Mouse (Mus musculus) urinary bladder, postnatal 36 days (tissue): ENCODE data around the gene Cd2bp2.

ENCODE experiments used
- DNase-seq, 2 experiments: peaks; one replicate each; pipeline ENCODE4 v3.0.0; 2022; ENCODE audit warnings: low spot score in 2 of 2, mixed read lengths in 1 of 2

Cd2bp2 gene

DNA sequence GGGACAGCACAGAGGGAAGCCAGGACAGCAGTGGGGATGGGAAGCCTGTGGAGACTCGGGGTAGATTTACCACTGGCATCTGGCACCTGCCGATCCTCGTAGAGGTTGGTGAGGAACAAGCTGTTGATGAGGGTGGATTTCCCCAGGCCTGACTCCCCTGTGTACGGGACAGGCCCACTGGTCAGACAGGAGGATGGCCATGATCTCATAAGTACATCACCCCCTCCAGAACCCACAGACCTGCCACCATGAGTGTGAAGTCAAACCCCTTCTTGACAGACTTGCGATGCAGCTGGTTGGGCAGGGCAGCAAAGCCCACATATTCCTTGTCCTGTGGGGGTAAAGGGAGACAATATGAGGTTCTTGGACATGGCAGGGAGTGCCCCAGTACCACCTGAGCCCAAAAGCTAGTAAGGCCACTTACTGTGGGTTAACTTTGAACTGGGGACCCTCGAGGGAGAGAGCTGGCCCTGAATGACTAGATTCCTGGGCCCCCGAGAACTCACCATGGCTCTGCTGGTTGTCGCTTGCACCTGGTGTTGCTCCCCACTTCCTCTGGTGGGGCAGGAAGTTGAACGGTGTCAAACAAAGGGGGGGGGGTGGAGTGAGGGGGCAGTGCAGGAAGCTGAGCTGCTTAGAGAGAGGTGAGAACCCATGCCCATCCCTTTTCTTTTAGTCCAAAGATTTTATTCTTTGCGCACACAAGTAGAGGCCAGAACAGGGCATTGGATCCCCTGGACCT, 22.2 kb upstream of the Cd2bp2 start:
- no peak for DNase-seq

DNA sequence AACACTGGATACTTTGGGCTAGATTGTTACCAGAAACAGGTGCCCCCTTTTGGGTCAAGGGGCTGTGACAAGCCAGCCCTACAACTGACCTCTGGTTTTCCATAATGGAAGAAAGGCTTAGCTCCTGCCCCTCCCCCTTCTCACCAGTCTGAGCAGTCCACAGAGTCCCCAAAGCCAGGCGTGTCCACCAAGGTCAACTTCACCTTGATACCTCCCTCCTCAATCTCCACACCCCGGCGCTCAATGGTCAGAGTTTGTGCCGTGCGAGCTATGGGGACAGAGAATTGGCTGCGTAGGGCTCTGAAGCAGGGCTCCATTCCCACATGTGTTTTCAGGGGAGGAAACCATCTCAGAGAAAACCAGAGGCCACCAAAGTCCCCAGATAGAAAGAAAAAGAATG, 21.6 kb upstream of the Cd2bp2 start:
- no peak for DNase-seq

DNA sequence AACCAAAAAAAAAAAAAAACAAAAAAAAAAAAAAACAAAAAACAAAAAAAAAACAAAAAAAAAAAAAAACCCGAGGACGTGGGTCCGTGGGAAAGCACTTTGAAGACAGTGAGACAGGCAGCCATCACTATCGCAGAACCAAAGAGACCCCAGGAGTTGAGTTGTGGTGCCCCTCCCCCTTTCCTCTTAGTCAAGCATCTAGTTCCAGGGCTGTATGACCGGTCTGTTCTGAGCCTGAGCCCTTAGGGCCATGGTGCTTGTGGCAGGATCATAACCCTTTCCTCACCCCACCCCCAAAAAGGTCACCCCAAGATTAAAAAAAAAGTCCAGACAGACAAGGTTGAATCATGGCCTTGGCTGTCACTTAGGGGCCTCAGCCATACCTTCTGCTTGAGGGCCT, 20.5 kb upstream of the Cd2bp2 start:
- DNase-seq: no peak

DNA sequence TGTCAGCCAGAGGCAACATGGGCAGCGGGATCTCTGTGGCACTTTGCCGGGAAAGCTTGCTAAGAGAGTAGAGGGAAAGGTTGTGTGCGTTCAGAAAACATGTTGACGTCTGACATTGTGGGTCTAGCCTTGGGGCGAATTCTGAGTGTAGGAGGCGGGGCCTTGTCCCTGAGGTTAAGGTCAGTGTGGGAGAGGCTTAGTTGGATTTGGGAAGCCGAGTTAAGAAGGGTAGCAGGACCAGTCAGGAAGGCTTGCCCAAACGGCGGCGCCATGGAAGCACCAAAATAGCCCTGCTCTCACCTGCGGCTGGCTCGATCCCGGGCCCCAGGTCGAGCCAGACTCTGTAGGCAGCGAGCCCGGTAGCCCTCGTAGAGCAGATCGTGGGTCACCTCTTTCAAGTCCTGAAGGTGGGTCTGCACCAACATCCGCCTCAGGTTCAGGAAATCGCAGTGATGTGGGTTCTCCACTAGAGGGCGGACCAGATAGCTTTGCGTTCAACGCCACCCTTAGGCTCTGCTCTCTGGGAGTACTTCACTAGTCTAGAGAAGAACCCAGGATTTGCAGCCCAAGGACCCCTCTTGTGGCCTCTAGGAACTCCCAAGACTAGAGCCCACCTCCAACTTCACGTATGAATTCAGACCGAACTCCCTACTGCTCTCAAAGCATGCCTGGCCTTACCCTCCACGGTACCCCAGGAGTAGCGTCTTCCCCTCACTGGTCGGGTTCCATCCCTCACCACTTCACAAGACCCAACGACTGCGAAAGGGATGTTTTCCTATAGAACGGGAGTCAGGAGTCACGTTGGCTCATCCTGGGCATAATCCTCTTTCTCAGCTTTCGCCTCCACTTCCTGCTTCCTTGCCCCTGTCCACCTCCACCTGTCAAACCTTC, 19.4 kb upstream of the Cd2bp2 start:
- peak; percentile 51 to 64 for DNase-seq

DNA sequence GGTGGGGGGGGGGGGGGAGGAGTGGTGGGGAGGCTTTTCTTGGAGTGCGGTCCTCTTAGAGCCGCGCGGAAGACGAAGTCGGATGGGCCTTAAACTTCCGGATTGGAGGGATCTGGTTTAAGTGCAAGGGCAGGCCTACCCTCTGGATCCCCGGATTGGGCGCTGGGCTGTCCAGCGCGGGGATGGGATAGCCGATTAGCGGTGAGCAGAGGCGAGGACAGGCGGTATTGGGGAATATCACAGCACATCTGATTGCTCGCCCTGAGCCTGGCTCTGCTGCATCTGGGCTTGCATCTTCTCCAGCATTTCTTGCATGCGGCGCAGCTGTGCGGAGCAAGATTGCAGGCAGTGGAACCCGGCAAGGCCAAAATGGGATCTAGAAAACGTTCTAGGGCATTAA, 18.7 kb upstream of the Cd2bp2 start:
- DNase-seq: no peak

DNA sequence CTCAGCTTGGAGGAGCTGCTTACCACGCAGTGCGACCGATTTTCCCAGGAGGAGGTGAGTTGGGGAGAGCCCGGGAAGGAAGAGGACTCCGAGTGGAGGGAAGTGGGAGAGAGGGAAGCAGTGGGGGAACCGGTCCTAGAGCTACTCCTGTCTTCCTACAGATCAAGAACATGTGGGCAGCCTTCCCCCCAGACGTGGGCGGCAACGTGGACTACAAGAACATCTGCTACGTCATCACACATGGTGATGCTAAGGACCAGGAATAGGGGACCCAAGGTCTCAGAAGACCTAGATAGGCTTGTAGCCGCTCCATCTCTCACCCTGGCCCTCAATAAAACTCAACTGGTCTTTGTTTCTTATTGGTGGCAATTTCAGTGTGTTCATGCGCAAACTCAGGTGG, 18.1 kb upstream of the Cd2bp2 start:
- DNase-seq: no peak

DNA sequence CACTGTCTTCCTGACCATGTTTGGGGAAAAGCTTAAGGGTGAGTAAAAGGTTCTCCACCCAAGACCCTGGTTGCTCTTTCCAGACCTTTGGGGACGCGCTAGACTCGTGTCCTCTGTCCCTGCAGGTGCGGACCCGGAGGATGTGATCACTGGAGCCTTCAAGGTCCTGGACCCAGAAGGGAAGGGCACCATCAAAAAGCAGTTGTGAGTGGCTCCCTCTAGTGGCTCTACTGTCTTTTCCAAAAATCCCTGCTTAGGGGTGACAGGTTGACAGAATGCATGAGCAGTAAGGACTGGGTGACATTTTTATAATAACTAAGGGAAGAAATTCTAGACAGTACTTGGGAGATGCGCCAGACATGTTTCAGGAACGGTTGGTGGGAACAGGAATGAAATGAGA, 17.6 kb upstream of the Cd2bp2 start:
- DNase-seq: no peak

DNA sequence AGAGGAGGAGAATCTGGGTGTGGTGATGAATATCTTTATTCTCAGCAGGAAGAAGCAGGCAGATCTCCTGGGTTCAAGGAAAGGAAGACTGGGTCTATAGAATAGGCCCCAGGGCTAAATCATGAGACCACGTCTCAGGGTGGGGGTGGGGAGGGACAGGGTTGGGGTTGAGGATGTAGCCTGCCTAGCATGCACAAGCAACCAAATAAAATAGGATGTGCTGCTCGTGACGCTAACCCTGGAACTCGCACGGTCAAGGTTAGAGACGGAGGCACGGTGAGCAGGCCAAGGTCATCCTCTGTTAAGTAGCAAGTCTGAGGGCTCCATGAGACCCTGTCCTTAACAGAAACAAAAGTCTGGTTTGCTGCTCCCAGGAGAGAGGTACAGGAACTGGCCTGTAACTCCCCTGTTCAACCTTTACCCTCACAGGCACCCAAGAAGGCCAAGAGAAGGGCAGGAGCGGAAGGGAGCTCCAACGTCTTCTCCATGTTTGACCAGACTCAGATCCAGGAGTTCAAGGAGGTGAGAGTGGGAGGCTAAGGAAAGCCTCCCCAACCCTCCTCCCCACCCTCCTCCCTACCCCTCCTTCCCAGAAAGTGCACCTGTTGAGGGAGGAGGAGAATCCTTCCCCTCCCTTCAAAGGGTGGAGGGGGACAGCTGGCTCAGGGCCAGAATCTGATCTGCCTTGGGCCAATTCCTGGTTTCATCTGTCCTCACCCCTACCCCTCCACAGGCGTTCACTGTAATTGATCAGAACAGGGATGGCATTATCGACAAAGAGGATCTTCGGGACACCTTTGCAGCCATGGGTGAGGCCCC, 16.8 kb upstream of the Cd2bp2 start:
- no peak for DNase-seq

DNA sequence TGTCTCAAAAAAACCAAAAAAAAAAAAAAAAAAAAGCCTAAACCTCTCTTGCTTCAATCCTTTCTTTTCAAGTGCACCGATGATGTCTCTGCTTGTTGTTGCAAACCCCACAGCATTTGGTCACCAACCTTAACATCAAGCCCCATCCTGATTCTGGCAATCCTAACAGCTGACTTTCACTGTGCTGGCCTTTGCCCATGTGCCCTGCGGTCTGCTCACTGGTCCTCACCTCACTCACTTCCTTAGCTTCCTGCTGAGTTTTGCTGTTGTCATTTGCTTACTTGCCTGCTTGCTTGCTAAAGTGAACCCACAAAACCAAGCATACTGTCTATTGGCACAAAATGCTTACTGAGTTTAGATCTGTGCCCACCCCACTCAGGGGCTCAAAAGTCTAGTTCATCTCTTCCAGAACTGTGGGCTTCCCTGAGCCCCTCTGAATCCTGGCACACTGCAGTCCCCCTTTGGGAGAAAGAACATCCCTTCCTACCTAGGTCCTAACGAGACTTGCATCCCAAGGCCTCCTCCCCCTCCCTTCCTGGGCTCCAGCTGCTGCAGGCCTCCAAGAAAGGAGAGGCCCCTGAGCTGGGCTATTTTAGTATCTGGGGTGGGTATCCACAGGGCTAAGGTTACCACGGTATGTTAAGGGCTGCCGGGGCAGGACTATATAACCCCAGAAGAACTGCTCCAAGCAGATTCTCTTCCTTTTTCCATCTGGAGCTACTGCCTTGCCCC, 15.3 kb upstream of the Cd2bp2 start:
- no peak for DNase-seq

DNA sequence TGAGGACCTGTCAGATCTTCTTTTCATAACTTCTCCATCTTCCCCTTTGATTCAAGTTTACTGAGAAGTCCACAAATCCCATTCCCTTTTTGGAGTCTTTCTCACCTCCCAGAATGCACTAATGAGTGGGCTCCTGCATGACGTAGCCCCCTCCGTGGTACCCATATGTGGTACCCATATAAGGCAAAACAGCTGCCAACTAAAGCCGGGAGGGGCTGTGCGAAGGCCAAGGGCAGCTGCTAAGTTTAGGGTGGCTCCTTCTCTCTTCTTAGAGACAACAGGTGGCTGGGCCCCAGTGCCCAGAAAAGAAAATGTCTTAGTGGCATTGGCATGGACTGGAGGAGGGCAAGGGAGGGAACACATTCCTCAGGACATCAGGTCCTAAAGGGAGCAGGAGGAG, 14.4 kb upstream of the Cd2bp2 start:
- no peak for DNase-seq

DNA sequence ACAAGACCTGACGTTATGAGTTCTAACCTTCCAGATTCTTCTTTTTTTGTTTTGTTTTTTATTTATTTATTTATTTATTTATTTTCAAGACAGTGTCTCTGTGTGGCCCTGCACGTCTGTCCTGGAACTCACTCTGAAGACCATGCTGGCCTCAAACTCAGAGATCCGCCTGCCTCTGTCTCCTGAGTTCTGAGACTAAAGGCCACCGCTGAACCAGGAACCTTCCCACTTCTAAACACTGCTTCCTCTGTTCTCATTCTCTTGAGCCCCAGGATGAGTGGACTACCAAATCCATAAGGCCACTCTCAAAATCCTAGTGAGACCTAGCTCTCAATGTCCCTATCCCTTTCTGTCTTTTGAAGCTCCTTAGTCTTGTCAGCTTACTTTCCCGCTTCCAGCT, 14.0 kb upstream of the Cd2bp2 start:
- no peak for DNase-seq

DNA sequence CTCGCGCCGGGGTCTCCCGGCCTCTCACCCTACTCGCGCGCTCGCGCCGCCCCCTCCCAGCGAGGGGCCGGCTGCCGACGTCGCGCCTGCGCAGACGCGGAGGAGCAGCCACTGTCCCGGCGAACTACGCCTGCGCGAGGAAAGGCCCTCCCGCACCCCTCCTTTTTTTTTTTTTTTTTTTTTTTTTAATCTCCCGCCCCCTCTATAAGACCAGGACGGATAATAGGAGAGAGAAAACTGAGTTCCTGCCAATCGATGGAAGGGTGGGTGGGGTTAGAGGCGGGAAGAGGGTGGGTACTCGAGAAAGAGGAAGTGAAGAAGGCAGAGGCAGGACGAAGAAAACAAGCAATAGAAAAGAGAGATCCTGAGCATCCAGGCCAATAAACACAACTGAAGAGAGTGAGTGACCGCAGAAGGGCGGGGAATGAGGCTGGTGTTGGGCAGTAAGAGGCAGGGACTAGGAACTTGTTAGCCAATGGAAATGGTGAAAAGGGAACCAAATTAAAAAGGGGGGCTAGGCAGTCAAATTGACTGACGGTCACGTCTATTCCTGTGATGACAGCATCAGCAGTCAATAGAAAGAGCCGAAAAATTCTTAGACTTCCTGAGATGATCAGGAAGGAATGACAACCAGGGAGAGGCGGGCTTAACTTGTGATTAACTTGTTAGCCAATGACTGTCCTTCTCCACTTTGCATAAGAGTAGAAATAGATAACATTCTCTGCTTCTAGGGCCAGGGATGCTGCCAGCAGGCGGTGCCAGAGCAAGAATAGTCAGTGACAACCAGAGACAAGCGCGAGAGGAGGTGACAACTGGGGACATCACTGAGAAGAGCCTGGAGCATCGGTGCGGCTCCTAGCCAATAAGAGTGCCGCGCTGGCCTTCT, 12.9 kb upstream of the Cd2bp2 start, which contains the start of gene Mylpf:
Gene Mylpf, plus strand, starts transcription at position 338 of the 886 bp plus-strand sequence.
- peak; percentile 77 to 89 for DNase-seq

DNA sequence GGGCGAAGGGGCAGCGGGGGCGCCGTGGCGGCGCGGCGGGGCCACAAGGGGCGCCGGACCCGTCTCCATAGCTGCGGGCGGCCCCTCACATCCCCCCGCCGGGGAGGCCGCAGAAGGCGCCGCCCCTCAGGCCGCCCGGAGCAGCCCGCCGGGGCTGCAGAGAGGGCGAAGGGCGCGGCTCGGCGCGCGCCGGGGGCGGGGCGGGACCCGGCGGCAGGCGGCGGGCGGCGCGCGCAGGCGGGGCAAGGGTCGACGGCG, 12.4 kb upstream of the Cd2bp2 start, which contains the start of gene Tbc1d10b:
Gene Tbc1d10b, minus strand, starts transcription at position 174 of the 258 bp plus-strand sequence.
- no peak for DNase-seq

DNA sequence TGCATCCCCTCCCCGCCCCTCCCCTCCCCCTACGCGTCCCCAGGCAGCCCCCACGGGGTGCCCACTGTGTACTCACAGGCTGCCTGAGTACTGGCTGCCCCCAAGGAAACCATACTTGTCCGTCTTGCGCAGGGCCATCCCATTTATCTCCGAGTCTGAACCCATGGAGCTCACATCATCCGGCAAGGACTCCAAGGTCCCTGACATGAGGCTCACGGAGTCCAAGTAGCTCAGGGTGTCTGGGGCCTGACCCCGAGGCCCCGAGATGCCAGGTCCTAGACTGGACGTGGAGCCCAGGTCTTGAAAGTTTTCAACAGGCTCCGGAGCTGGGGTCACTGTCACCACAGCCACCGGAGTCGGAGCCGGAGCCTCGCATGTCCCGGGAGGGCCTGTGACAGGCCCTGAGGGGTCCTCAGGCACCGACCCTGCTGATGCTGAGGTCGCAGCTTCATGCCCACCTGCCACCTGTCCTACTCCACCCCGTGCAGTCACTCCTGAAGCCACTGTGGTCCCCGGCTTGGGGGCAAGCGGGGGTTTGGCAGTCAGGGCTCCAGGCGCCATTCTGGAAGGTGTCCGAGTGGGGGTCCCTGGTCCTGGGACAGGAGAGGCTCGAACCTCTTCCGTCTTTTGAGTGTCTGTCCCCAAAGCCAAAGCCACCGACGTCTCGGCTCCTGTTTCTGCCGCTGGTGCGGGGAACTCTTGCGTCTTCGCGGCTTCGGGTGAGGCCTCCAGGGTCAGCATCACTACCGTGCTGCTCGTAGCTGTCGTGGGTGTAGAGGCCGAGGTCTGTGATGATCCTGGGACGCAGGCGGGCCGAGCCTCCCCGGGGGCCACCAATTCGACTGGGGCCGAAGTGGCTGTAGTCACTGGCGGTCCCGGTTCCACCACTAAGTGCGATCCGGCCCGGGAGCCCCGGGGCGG, 11.8 kb upstream of the Cd2bp2 start:
- peak in 1 of 2 experiments; percentile 35 for DNase-seq

DNA sequence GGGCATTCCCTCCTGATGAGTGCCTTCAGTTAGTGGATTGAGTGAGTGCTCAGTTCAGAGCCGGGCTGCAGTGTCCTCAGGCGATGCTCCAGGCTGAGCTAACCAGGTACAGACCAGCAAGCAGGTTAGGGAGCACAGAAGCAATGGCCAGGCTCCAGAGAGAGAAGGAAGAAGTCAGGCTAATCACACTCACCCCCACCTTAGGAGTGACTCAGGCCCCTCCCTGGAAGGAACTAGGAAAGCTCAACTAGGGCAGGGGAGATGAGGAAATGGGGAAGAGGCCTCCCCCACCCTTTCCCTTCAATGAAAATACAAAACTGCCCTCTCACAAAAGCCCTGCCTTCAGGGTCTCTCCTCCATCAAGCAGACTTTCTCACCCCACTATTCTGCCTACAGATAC, 10.8 kb upstream of the Cd2bp2 start:
- DNase-seq: no peak

DNA sequence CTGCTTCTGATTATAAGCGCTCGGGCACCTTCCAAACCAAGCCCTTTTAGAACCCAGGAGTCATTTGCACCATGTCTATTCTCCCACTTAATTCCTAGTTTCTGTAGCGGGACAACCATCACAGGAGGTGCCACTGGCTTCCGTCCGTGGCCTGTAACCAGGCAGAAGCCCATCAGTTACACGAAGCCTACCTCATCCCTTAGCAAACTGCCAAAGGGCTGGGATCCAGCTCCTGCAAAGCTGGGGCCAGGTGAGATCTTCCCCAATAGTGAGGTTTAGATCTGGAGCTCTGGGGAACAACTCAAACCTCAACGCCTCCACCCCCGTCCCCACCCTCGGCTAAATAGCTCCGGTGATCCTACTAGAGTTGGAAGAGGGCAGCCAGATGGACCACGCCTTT, 634 bp upstream of the Cd2bp2 start:
- DNase-seq: no peak

DNA sequence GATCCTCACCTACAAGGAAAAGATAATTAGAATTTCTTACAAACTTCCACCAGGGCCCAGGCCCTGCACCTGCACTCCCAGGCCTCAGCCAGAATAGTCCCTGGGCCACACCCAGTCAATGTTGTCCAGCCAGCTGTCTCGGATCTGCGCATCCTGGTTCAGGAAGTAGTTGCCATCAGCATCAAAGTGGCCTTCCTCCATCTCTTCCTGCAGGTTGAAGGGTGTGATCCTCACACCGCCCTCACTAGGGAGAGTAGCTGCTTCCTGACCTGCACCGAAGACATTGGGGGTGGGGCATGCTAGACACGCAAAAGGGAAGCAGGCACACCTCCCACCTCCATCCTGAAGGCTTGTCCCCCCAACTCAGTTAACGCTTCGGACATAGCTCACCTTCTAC, 1.2 kb downstream of the Cd2bp2 start:
- no peak for DNase-seq

DNA sequence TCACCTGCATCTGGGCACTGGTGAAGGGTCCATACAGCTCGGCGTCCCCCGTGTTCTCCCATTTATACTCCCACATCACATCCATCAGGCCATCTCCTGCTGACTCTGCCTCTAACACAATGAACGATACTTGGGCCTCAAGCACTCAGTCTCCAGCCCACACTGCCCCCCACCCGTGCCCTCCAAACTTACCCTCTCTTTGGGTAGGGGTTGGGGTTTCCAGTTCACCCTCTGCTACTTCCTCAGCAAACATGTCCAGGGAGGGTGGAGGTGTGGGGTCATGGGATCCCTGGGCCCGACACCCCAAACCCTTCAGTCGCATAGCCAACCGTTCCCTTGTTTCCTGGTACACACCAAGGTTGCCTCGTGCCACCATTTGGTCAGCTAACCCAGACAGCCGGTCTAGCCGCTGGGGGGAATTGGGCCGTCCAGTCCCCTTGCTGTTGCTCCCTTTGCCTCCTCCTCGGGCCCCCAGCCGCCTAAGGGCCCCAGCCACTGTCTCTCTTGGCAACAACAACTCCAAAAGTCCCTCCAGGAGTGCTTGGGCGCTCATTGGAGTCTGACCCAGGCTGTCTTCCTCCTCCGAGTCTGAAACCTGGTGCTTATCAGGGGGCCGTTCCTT, 1.7 kb downstream of the Cd2bp2 start:
- DNase-seq: no peak

DNA sequence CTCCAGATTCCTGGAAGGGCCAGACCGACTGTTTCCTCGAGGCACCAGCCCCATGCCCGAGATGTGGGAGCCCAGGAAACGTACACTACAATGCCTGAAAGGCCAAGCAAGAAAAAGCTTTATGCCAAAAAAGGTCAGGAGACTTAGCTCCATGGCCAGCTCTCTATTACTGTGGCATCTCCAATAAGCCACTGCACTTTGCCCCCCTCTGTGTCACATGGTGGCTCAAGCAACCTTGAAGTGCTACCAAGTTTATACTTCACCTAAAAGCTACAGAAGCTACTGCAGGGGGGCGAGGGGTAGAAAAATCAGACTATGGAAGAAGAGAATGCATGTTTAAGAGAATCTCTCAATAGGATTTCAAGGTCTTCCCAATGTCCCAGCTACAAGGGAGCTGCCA, 2.9 kb downstream of the Cd2bp2 start:
- DNase-seq: no peak
